Mouse (Mus musculus): ENCODE measurements around the gene Cpt1b. TPM values are rescaled to one million over a fixed set of nuclear protein-coding genes. Genes with fewer than 3 reads are reported as not detected.
A peak's percentile ranks its signal among the peaks of the same experiment; 100 is the strongest.

Gene Cpt1b
- total and polyA plus RNA-seq, 2 experiments, result 1.3 to 1.5 TPM

DNA sequence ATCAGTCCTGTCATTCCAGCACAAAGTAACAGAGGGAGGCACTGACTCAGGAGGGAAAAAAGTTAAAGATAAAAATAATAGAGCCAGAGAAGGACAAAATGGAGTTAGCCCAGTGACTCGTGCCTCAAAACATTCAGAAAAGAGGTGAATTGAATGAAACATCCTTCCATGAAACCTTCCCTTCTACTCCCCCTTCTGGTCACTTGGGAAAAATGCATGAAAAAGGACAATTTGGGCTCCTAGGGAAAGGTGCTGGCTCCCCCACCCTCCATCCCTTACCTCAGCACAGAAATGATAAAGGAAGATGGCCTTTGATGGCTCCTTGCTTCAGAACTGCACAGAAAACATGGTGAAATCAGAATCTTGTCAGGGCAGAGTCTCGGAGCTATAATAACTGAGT lies 42.9 kb upstream of the Cpt1b start:
- H3K27me3 ChIP-seq (ENCODE audit: control insufficient read depth, insufficient read depth, low read length), result no peaks in the 10 kb centered on the region
- H3K4me3 ChIP-seq (ENCODE audit: insufficient read depth, low read depth, low read length), result no peak overlapping the region
- no peak overlapping the region for H3K27ac ChIP-seq (replicated peaks; ENCODE audit: insufficient read depth, low read depth, low read length)
- H3K4me1 ChIP-seq (ENCODE audit: control insufficient read depth, insufficient read depth, low read length), result peaks cover 4% of the 10 kb centered on the region; the same call in 1 of the 2 replicates
- WGBS, result 24% methylated on average over 2 of the region's 2 CpGs
- no peaks in the 10 kb centered on the region for H3K36me3 ChIP-seq (ENCODE audit: control insufficient read depth, insufficient read depth, low read length)
- H3K9ac ChIP-seq (ENCODE audit: low read depth, low read length), result no peak overlapping the region
- TF ChIP-seq POLR2A (IDR thresholded peaks at IDR 0.05; ENCODE audit: extremely low read depth, insufficient read depth, low read length) (no peak), CTCF (IDR thresholded peaks at IDR 0.05; ENCODE audit: low read depth, low read length) (peak; percentile 58)
- no peaks in the 10 kb centered on the region for H3K79me2 ChIP-seq (ENCODE audit: control insufficient read depth, insufficient read depth, low read length)
- DNase-seq (ENCODE audit: extremely low read depth, low read depth, low spot score), result peak; percentile 33

DNA sequence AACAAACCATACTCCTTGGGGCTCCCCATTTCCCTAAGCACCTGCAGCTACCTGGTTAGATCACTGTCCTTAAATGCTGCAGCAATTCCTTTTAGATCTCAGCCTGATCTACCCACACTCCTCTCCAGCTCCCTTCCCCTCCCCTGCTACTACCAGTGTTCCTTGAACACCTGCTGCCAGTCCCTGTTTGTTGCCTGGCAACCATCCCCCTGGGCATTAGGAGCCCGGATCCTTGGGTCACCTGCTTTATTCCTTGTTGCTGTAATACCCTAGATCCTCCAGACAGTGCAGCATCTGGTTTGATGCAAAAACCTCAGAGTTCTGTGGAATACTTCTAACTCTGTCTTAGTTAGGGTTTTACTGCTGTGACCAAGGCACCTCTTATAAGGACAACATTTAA lies 39.4 kb upstream of the Cpt1b start:
- H3K4me1 ChIP-seq (ENCODE audit: control insufficient read depth, insufficient read depth, low read length), result no peaks in the 10 kb centered on the region
- no peaks in the 10 kb centered on the region for H3K79me2 ChIP-seq (ENCODE audit: control insufficient read depth, insufficient read depth, low read length)
- WGBS, result 28% methylated on average over 1 of the region's 1 CpGs
- no peak overlapping the region for H3K27ac ChIP-seq (replicated peaks; ENCODE audit: insufficient read depth, low read depth, low read length)
- H3K9ac ChIP-seq (ENCODE audit: low read depth, low read length), result no peak overlapping the region
- H3K4me3 ChIP-seq (ENCODE audit: insufficient read depth, low read depth, low read length), result no peak overlapping the region
- DNase-seq (ENCODE audit: extremely low read depth, low read depth, low spot score), result no peak
- peaks cover 5% of the 10 kb centered on the region; the same call in 1 of the 2 replicates for H3K27me3 ChIP-seq (ENCODE audit: control insufficient read depth, insufficient read depth, low read length)
- TF ChIP-seq CTCF (IDR thresholded peaks at IDR 0.05; ENCODE audit: low read depth, low read length) (no peak), POLR2A (IDR thresholded peaks at IDR 0.05; ENCODE audit: extremely low read depth, insufficient read depth, low read length) (no peak)
- no peaks in the 10 kb centered on the region for H3K36me3 ChIP-seq (ENCODE audit: control insufficient read depth, insufficient read depth, low read length)

- Histone ChIP-seq H3K36me3 (ENCODE audit: control insufficient read depth, insufficient read depth, low read length) (no peaks in the 10 kb centered on the region), H3K4me1 (ENCODE audit: control insufficient read depth, insufficient read depth, low read length) (no peaks in the 10 kb centered on the region), H3K27me3 (ENCODE audit: control insufficient read depth, insufficient read depth, low read length) (peaks cover 5% of the 10 kb centered on the region; the same call in 1 of the 2 replicates), H3K4me3 (ENCODE audit: insufficient read depth, low read depth, low read length) (no peak overlapping the region), H3K27ac (replicated peaks; ENCODE audit: insufficient read depth, low read depth, low read length) (no peak overlapping the region), H3K79me2 (ENCODE audit: control insufficient read depth, insufficient read depth, low read length) (no peaks in the 10 kb centered on the region), H3K9ac (ENCODE audit: low read depth, low read length) (no peak overlapping the region)
- TF ChIP-seq CTCF (IDR thresholded peaks at IDR 0.05; ENCODE audit: low read depth, low read length) (peak; percentile 51), POLR2A (IDR thresholded peaks at IDR 0.05; ENCODE audit: extremely low read depth, insufficient read depth, low read length) (no peak)
- 42% methylated on average over 5 of the region's 5 CpGs for WGBS
- DNase-seq (ENCODE audit: extremely low read depth, low read depth, low spot score), result no peak
These were observed 37.9 kb upstream of the Cpt1b start for GRCm38 (mm10) chr15:89463334-89464235.

DNA sequence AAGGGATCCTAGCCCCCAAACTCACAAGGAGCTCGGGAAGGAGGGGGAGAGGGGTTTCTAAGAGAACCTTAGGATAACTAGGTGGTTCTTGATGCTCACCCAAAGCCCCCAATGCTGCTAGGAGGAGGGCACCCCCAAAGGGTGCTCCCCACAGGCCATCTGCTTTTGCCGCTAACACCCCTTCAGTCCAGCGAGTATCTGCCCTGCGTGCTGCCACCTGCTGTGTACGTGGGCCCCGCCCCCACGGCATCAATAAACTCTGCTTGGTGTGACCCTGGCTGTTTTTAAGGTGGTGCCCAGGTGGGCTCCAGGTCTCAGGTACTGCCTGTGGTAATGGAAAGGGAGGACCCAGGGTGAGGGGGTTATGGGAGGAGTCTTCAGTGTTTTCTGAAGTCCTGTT lies 36.5 kb upstream of the Cpt1b start:
- DNase-seq (ENCODE audit: extremely low read depth, low read depth, low spot score), result no peak
- WGBS, result 69% methylated on average over 7 of the region's 7 CpGs
- Histone ChIP-seq H3K36me3 (ENCODE audit: control insufficient read depth, insufficient read depth, low read length) (no peaks in the 10 kb centered on the region), H3K4me3 (ENCODE audit: insufficient read depth, low read depth, low read length) (no peak overlapping the region), H3K4me1 (ENCODE audit: control insufficient read depth, insufficient read depth, low read length) (no peaks in the 10 kb centered on the region), H3K27ac (replicated peaks; ENCODE audit: insufficient read depth, low read depth, low read length) (no peak overlapping the region), H3K27me3 (ENCODE audit: control insufficient read depth, insufficient read depth, low read length) (peaks cover 8% of the 10 kb centered on the region; the same call in 1 of the 2 replicates), H3K79me2 (ENCODE audit: control insufficient read depth, insufficient read depth, low read length) (no peaks in the 10 kb centered on the region), H3K9ac (ENCODE audit: low read depth, low read length) (no peak overlapping the region)
- TF ChIP-seq CTCF (IDR thresholded peaks at IDR 0.05; ENCODE audit: low read depth, low read length) (no peak), POLR2A (IDR thresholded peaks at IDR 0.05; ENCODE audit: extremely low read depth, insufficient read depth, low read length) (no peak)

- Histone ChIP-seq H3K4me1 (ENCODE audit: control insufficient read depth, insufficient read depth, low read length) (no peaks in the 10 kb centered on the region), H3K27me3 (ENCODE audit: control insufficient read depth, insufficient read depth, low read length) (peaks cover 8% of the 10 kb centered on the region; the same call in 1 of the 2 replicates), H3K4me3 (ENCODE audit: insufficient read depth, low read depth, low read length) (no peak overlapping the region), H3K36me3 (ENCODE audit: control insufficient read depth, insufficient read depth, low read length) (no peaks in the 10 kb centered on the region), H3K27ac (replicated peaks; ENCODE audit: insufficient read depth, low read depth, low read length) (no peak overlapping the region), H3K79me2 (ENCODE audit: control insufficient read depth, insufficient read depth, low read length) (no peaks in the 10 kb centered on the region), H3K9ac (ENCODE audit: low read depth, low read length) (no peak overlapping the region)
- WGBS, result 69% methylated on average over 15 of the region's 15 CpGs
- no peak for DNase-seq (ENCODE audit: extremely low read depth, low read depth, low spot score)
- TF ChIP-seq POLR2A (IDR thresholded peaks at IDR 0.05; ENCODE audit: extremely low read depth, insufficient read depth, low read length), result no peak
- no peak for TF ChIP-seq CTCF (IDR thresholded peaks at IDR 0.05; ENCODE audit: low read depth, low read length)
These were observed 35.7 kb upstream of the Cpt1b start for GRCm38 (mm10) chr15:89461321-89461720.

DNA sequence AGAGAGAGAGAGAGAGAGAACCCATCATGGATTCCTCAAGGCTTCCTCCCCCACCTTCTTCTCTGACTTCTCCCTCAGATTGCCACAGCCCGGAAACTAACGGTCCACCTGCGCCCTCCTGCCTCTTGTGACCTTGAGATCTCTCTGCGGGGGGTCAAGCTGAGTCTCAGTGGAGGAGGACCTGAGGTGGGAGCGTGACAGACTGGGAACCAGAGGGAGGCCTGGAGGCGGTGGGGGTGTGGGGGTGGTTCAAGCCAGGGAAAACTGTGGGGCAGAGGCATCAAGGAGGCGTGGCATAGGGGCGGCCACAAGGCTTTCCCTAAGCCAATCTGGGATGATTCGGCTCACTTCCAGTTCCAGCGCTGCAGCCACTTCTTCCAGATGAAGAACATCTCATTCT lies 34.6 kb upstream of the Cpt1b start:
- Histone ChIP-seq H3K4me1 (ENCODE audit: control insufficient read depth, insufficient read depth, low read length) (no peaks in the 10 kb centered on the region), H3K27me3 (ENCODE audit: control insufficient read depth, insufficient read depth, low read length) (peaks cover 8% of the 10 kb centered on the region; the same call in 1 of the 2 replicates), H3K27ac (replicated peaks; ENCODE audit: insufficient read depth, low read depth, low read length) (no peak overlapping the region), H3K9ac (ENCODE audit: low read depth, low read length) (no peak overlapping the region), H3K4me3 (ENCODE audit: insufficient read depth, low read depth, low read length) (no peak overlapping the region), H3K36me3 (ENCODE audit: control insufficient read depth, insufficient read depth, low read length) (no peaks in the 10 kb centered on the region), H3K79me2 (ENCODE audit: control insufficient read depth, insufficient read depth, low read length) (no peaks in the 10 kb centered on the region)
- TF ChIP-seq CTCF (IDR thresholded peaks at IDR 0.05; ENCODE audit: low read depth, low read length), result no peak
- no peak for TF ChIP-seq POLR2A (IDR thresholded peaks at IDR 0.05; ENCODE audit: extremely low read depth, insufficient read depth, low read length)
- DNase-seq (ENCODE audit: extremely low read depth, low read depth, low spot score), result no peak
- WGBS, result 52% methylated on average over 10 of the region's 10 CpGs

All from liver, adult 2 months (tissue).